Mouse (Mus musculus): ENCODE results near the gene Snrnp35.

The Snrnp35 gene

DNA sequence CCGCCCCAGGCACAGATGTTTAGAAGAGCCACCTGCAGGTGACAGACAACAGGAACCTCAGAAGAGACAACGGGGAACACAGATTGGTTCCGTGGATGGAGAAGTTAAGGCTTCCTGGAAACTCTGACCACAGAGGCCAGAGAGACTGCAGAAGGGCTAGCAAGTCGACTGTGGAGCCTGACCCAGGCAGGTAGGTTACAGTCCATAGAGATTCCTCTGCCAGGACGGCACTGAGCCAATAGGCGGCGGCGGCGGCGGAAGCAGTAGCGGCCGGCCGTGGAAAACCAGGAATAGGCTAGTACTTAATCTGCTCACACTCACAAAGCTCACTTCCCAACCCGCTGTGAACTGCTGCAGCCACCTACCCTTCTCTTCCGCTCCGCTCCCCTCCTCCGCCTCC lies 53.8 kb downstream of the Snrnp35 start:
- peak; percentile 32 for DNase-seq (ENCODE audit: low read depth, low spot score)

DNA sequence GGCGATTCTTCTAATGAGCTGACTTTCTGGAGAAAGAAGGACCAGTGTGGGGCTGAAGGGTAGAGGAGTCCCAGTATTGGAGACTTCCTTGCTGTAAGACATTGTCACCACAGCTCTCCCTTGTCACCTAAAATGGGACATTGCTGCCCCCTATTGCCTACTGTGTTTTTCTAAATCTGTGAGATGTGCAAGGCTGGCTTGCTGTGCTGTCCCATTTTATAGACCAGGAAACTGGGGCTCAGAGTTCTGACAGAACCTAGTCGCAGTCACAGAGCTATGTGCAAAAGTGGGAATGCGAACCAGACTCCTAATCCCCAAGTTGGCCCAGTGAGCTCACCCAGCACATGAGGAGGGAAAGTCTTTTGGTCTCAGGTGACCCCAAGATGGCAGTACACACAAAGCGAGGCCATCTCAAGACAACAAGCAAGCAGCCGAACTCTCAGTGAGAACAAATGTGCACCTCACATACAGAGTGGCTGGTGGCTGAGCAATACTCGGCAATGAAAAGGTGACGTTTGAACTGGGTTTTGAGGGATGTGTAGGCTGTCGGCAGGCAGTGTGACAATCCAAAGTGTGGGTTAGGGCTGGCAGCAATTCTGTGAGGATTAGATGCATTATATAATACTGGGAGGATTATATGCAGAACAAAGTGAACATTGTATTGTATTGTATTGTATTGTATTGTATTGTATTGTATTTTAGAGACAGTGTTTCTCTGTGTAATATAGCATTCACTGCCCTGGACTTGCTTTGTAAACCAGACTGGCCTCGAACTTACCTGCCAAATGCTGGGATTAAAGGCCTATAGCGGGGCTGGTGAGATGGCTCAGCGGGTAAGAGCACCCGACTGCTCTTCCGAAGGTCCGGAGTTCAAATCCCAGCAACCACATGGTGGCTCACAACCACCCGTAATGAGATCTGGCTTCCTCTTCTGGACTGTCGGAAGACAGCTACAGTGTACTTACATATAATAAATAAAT lies 56.2 kb downstream of the Snrnp35 start:
- peak; percentile 57 for DNase-seq (ENCODE audit: low read depth, low spot score)

DNA sequence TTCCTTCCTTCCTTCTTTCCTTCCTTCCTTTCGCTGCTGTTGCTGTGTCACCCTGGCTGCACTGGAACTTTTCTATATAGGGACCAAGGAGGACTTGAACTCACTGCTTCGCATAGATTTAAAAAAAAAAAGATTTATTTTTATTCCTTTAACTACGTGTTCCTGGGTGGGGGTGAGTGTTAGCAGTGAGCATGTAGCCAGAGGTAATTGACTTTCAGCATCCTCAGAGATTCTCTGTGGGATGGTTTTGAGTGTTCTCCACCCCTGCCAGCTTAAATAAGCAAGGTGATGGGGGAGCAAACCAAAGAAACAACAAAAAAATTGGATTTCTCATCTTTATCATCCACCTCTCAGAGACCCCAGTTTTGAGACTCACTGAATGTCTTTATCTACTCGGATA lies 57.0 kb downstream of the Snrnp35 start:
- DNase-seq (ENCODE audit: low read depth, low spot score) = no peak

DNA sequence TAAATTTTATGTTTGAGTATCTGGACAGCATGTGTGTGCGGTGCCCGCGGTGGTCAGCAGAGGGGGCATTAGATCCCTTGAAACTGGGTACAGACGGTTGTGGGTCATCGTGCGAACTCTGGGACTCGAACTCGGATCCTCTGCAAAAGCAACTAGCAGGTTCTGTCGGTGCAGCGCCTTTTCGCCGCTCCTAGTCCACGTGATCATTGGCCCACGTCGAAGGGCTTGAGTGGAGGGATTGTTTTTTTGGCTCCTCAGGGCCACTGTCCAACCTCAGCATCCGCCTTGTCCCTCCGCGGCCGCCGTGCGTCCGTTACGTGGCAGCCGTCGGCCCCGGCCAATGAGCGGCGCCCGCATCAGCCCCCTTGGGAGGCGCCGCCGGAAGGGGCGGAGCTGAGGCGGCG lies 57.5 kb downstream of the Snrnp35 start, which contains the start of gene Tmed2:
Gene Tmed2, plus strand, starts transcription at position 313 of the 404 bp plus-strand sequence.
- DNase-seq (ENCODE audit: low read depth, low spot score) = peak; percentile 98

All from skeletal muscle tissue, adult 2 months (tissue).